In genomic region chr5:32588136-32588535, GRCm38 (mm10) we compare ENCODE assay signal across 9 mouse cellular contexts. TPM values are rescaled to one million over a fixed set of nuclear protein-coding genes. Genes with fewer than 3 reads are reported as not detected.
DNase-seq lines count a peak whose midpoint lies in the region; ATAC-seq and TF ChIP-seq lines count a peak whose summit lies in the region.
"Had no signal": no experiment of that assay in that cellular context is flagged by ENCODE, and none has a peak within 500 bp of the region (broad histone marks: within the 10 kb centered on the region; RNA-seq: fewer than 3 reads in every experiment).

No protein-coding gene starts in this region.

- no peak overlapping the region for H3K4me3 ChIP-seq in lung, postnatal 0 days (ENCODE audit: low read depth, low read length)
- no peak overlapping the region for H3K4me3 ChIP-seq in small intestine, adult 2 months (ENCODE audit: low read depth, low read length)
- H3K4me3 ChIP-seq: limb, embryonic 13.5 days had no signal

- no peak for ATAC-seq in cerebellum, adult (ENCODE audit: insufficient number of reproducible peaks, low FRiP score, low TSS enrichment)
- no peak for ATAC-seq in lung, postnatal 0 days

- 8% methylated on average over 5 of the region's 5 CpGs for WGBS in lung, postnatal 0 days
- WGBS in small intestine, adult 2 months: 12% methylated on average over 5 of the region's 5 CpGs

- H3K36me3 ChIP-seq in lung, postnatal 0 days (ENCODE audit: insufficient read depth, low read length): no peaks in the 10 kb centered on the region
- H3K36me3 ChIP-seq in small intestine, adult 2 months (ENCODE audit: control insufficient read depth, insufficient read depth, low read length): no peaks in the 10 kb centered on the region
- H3K36me3 ChIP-seq: limb, embryonic 13.5 days had no signal

- no peak for TF ChIP-seq POLR2A in brain, embryonic 14.5 days (IDR thresholded peaks at IDR 0.05; ENCODE audit: borderline replicate concordance, extremely low read depth, insufficient read depth, insufficient read length, poor library complexity, severe bottlenecking)
- no peak for TF ChIP-seq POLR2A in small intestine, adult 2 months (IDR thresholded peaks at IDR 0.05; ENCODE audit: low read depth, low read length)

- H3K4me1 ChIP-seq in lung, postnatal 0 days (ENCODE audit: insufficient read depth, low read depth, low read length): no peaks in the 10 kb centered on the region
- peaks cover 2% of the 10 kb centered on the region; the same call in 1 of the 2 replicates for H3K4me1 ChIP-seq in small intestine, adult 2 months (ENCODE audit: control insufficient read depth, insufficient read depth, insufficient read length, low read length)
- H3K4me1 ChIP-seq: limb, embryonic 13.5 days had no signal

- no peaks in the 10 kb centered on the region for H3K9me3 ChIP-seq in lung, postnatal 0 days (ENCODE audit: low read length)
- H3K9me3 ChIP-seq: limb, embryonic 13.5 days had no signal

- TF ChIP-seq CTCF in brain, embryonic 14.5 days (IDR thresholded peaks at IDR 0.05; ENCODE audit: borderline replicate concordance, extremely low read depth, insufficient read depth, insufficient read length): peak; percentile 81
- TF ChIP-seq CTCF in lung, postnatal 0 days (IDR thresholded peaks at IDR 0.05): peak; percentile 83
- TF ChIP-seq CTCF in small intestine, adult 2 months (IDR thresholded peaks at IDR 0.05; ENCODE audit: extremely low read depth, insufficient read length, insufficient replicate concordance, low read depth, low read length): peak; percentile 73; the same call in 1 of the 2 replicates

- peak; percentile 26 for DNase-seq in cerebellum, adult 11 months
- peak; percentile 33 to 34 for DNase-seq in B cell, adult 2 months
- DNase-seq in brain, embryonic 14.5 days (ENCODE audit: low read depth): peak; percentile 83
- DNase-seq in forelimb bud, embryonic 11.5 days (ENCODE audit: low read depth, low spot score): peak; percentile 51
- peak; percentile 68 to 73 for DNase-seq in kidney, postnatal 4 days
- peak; percentile 81 for DNase-seq in lung, postnatal 0 days (ENCODE audit: low spot score)

- no peaks in the 10 kb centered on the region for H3K27me3 ChIP-seq in lung, postnatal 0 days (replicated peaks; ENCODE audit: insufficient read depth, low read length)
- H3K27me3 ChIP-seq in small intestine, adult 2 months (ENCODE audit: control insufficient read depth, insufficient read depth, low read length): no peaks in the 10 kb centered on the region
- H3K27me3 ChIP-seq: limb, embryonic 13.5 days had no signal

- TF ChIP-seq EP300 in lung, postnatal 0 days (IDR thresholded peaks at IDR 0.05): no peak

- no peak overlapping the region for H3K9ac ChIP-seq in lung, postnatal 0 days (replicated peaks; ENCODE audit: low read depth)
- H3K9ac ChIP-seq: limb, embryonic 13.5 days had no signal

- H3K27ac ChIP-seq in lung, postnatal 0 days (ENCODE audit: low read length): no peak overlapping the region
- H3K27ac ChIP-seq in small intestine, adult 2 months (ENCODE audit: insufficient read depth, low read depth, low read length): no peak overlapping the region
- H3K27ac ChIP-seq: limb, embryonic 13.5 days had no signal

- H3K4me2 ChIP-seq in lung, postnatal 0 days (replicated peaks; ENCODE audit: low read depth, low read length): no peak overlapping the region
- H3K4me2 ChIP-seq: limb, embryonic 13.5 days had no signal

RNA-seq across cellular contexts. Expression of gene Yes1, which starts 22.8 kb away (rescaled TPM):
- 6.4 and 10.3 TPM in 2 replicates for polyA plus RNA-seq in brain, embryonic 14.5 days (2012; rRNA removed)
- polyA plus RNA-seq in lung, postnatal 0 days (2015; fragmentation: Nextera tagmentation; extraction: Ambion mirVana): 28.5 and 35.5 TPM in 2 replicates
- 2.2 and 5.0 TPM in 2 replicates for polyA plus RNA-seq in small intestine, adult 2 months (2012; rRNA removed)

Comparison
In these comparisons a context has a peak if more than half of its experiments do, and no peak if none do; other contexts are left out.
1. DNase-seq: peak in every context shown above with its lines; median percentile 83 in brain, embryonic 14.5 days; 81 in lung, postnatal 0 days; 70 in kidney, postnatal 4 days; 51 in forelimb bud, embryonic 11.5 days; 34 in B cell, adult 2 months; 26 in cerebellum, adult 11 months.